Mouse (Mus musculus) kidney, adult 9 months (tissue): Measurements from ENCODE around the gene RPS10-NUDT3.

Experiments used
- DNase-seq: peaks from one replicate; pipeline ENCODE4 v3.0.0; 2022

The RPS10-NUDT3 gene

GRCm38 (mm10) chr17:27609576-27609975, 25.4 kb downstream of the RPS10-NUDT3 start:
- DNase-seq = no peak

- no peak for DNase-seq
Observed at GRCm38 (mm10) chr17:27603522-27604234, 31.3 kb downstream of the RPS10-NUDT3 start.

GRCm38 (mm10) chr17:27603036-27603435, 32.0 kb downstream of the RPS10-NUDT3 start:
- no peak for DNase-seq

- no peak for DNase-seq
Observed at GRCm38 (mm10) chr17:27600869-27601268, 34.2 kb downstream of the RPS10-NUDT3 start.

- DNase-seq = no peak
Observed at GRCm38 (mm10) chr17:27600286-27600685, 34.7 kb downstream of the RPS10-NUDT3 start.

- no peak for DNase-seq
Observed at GRCm38 (mm10) chr17:27596376-27597190, 38.4 kb downstream of the RPS10-NUDT3 start.

- no peak for DNase-seq
Observed at GRCm38 (mm10) chr17:27595659-27596375, 39.2 kb downstream of the RPS10-NUDT3 start.

GRCm38 (mm10) chr17:27592565-27592910, 42.5 kb downstream of the RPS10-NUDT3 start:
- DNase-seq = no peak

GRCm38 (mm10) chr17:27591826-27592564, 43.0 kb downstream of the RPS10-NUDT3 start:
- DNase-seq = no peak

- DNase-seq = no peak
Observed at GRCm38 (mm10) chr17:27588231-27588630, 46.8 kb downstream of the RPS10-NUDT3 start.

- DNase-seq = peak; percentile 73
Observed at GRCm38 (mm10) chr17:27587252-27587651, 47.8 kb downstream of the RPS10-NUDT3 start.

- no peak for DNase-seq
Observed at GRCm38 (mm10) chr17:27586661-27587060, 48.4 kb downstream of the RPS10-NUDT3 start.

GRCm38 (mm10) chr17:27583185-27583894, 51.7 kb downstream of the RPS10-NUDT3 start:
- DNase-seq = no peak

GRCm38 (mm10) chr17:27580392-27581068, 54.5 kb downstream of the RPS10-NUDT3 start:
- no peak for DNase-seq

GRCm38 (mm10) chr17:27579816-27580215, 55.2 kb downstream of the RPS10-NUDT3 start:
- DNase-seq = no peak

- DNase-seq = no peak
Observed at GRCm38 (mm10) chr17:27578487-27578886, 56.5 kb downstream of the RPS10-NUDT3 start.

GRCm38 (mm10) chr17:27577468-27577867, 57.6 kb downstream of the RPS10-NUDT3 start:
- DNase-seq = no peak

- DNase-seq = no peak
Observed at GRCm38 (mm10) chr17:27576056-27576455, 59.0 kb downstream of the RPS10-NUDT3 start.

GRCm38 (mm10) chr17:27575116-27575776, 59.8 kb downstream of the RPS10-NUDT3 start:
- DNase-seq = no peak

- peak; percentile 42 for DNase-seq
Observed at GRCm38 (mm10) chr17:27574470-27575115, 60.4 kb downstream of the RPS10-NUDT3 start.
